Mouse (Mus musculus) retina, postnatal 7 days (tissue): ENCODE data around the gene Atxn10.
"Not testable (repeated sequence)": the region's sequence is repeated elsewhere in the genome, so short reads cannot be mapped to it uniquely, and the experiment has no call there.

ENCODE experiments used
- DNase-seq: peaks from one replicate; pipeline ENCODE4 v3.0.0-alpha.2; 2012; ENCODE audit warnings: low read depth, low spot score

The Atxn10 gene

DNA sequence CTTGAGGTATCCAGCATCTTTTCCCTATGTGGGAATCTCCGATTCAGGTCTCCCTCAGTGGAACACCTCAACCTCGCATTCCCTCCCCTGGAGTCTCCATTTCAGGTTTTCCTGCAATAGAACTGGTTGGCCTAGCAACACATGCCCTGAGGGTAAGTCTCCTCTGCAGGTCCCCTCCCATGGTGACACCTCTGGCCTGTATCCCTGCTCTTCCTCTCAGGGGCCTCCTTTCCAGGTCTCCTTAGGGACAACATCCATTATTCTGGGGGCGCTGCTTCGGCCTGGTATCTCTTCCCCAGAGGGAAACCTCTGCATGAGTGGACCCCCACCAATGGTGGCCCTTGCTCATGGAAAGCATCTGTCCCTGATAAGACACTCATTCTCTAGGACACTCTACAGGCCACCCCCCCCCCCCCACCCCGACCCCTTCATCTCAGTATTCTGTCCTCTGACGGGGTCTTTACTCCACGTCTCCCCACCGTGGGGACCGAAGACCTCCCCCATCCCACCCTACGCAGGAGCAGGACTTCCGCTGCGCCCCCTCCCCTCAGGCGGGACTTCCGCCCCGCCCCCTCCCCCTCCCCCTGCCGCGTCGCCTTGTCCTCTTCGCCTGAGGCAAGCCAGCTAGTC, at the start of gene Atxn10:
TSS of gene Atxn10 (plus strand) at position 575 of the 630 bp plus-strand sequence.
- peak; percentile 8 for DNase-seq

DNA sequence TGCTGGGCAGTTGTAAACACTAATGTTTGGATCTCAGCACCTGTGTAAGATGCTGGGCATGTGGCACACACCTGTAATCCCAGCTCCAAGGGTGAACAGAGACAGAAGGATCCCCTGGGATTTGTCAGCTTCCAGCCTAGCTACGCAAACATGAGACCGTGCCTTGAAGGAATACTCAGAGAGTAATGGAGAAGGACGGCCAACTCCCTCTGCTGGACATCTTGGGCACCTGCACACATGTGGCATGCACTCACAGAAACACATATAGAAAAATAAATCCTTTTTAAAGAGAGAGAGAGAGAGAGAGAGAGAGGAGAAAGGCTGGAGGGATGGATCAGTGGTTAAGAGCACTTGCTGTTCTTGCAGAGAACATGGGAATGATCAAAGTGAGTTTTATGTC, 41.4 kb upstream of the Atxn10 start:
- no peak for DNase-seq

DNA sequence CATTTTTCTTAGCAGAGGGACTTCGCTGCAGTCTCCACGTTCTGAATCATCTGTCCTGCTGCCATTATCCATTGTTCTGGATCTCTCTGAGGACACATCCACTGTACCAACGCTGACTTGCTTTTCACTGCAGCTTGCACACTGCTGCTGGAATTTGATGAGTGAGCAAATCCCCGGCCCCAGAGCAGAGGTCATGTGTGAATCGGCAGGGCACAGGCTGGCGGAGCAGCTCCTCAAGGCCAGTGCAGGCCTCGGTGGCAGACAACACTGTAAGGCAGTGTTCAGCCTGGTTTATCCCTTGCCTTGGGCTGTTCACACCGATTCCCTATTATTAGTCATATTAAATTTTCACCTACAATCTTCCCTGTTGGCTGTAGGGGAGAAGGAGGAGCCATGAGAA, 40.5 kb upstream of the Atxn10 start:
- DNase-seq: no peak

DNA sequence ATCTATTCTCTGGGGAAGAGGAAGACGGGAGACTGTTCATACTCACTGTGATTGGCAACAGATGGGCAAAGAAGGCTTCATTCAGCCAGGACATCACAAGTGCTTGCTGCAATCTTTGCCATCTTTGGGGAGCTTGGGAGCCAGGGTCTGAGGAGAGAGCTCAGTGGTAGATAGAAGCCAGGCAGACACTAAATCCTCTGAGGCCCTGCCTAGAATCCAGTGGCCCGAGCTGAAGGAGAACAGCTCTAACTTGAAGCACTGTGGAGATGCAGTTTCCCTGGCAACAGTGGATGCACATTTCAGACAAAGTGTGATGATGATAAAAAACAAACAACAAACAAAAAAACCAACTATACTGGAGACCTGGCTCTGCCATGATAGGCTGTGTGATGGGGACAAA, 40.1 kb upstream of the Atxn10 start:
- no peak for DNase-seq

DNA sequence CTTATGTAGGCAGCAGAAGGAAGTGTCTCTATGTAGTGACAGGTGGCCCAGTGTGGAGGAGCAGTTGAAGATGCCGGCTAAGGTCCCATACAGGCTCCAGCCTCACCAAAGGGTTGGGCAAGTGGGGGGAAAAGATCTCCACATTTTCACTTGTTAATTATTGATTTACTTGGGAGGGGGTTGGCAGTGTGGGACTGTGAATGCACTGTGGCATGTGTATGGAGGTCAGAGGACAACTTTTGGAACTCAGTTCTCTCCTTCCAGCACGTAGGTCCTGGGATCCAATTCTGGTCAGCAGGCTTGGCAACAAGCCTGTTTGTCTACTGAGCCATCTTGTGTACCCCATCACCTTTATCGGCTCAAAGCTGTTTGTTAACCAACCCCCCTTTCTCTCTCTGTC, 39.5 kb upstream of the Atxn10 start:
- DNase-seq: no peak

DNA sequence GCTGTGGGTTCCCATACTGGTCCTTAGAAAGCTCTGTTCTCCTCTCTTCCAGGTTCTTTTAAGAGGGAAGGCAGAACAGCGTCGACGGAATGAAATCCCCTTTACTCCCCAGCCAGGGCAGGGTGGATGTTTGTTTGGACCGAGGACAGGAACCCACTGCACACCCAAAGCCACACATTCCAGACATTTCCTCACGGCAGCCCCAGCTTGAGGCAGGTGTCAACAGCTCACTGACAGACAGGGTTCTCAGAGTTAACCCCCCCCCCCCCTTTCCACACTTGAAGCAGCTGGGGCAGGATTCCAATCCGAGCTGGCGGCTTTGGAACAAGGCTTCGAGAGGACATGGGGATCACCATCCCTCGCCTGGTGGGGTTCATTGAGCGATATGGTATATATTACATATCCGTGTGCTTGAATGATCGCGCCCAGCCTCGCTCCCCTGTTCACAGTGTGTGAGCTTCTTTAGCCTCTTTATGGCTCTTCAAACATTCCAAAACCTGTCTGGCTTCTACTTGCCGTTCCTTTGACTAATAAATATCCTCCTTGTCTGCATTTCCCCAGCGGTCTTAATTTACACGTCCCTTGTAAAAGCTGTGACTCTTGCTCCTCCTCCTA, 37.8 kb upstream of the Atxn10 start:
- no peak for DNase-seq

DNA sequence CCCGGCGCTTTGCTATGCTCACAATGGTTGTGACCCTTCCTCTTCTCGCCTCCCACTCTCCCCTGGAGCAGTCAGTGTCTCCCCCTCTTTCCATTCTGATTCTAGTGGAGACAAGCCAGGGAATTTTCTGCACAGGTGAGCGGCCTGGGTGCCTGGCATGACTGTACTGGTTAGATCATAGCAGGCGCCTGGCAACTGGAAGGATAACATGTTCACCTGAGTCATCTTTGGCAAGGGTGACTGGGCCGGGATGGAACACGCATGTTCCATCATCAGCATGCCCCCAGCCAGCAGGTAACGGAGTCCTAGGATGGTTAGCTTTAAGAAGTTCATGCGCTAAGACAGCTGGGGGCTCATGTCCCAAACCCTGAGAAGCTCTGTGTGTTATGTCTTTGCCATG, 37.1 kb upstream of the Atxn10 start:
- no peak for DNase-seq

DNA sequence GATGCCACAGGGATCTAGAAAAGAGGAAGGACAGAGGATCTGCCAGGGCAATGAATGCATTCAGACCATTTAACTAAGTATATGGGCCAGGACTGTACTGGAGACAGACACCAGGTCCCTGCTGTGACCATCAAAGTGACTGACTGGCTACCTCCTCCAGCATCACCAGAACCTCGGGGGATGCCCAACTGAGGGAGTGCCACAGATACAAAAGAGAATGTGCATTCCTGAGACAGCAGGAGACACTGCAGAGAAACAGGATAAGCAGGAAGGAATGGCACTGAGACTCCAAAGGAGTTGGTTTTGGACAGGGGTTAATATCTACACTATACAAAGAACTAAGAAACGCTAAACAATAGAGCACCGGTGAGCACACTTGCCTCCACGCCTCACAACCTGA, 32.8 kb upstream of the Atxn10 start:
- no peak for DNase-seq

DNA sequence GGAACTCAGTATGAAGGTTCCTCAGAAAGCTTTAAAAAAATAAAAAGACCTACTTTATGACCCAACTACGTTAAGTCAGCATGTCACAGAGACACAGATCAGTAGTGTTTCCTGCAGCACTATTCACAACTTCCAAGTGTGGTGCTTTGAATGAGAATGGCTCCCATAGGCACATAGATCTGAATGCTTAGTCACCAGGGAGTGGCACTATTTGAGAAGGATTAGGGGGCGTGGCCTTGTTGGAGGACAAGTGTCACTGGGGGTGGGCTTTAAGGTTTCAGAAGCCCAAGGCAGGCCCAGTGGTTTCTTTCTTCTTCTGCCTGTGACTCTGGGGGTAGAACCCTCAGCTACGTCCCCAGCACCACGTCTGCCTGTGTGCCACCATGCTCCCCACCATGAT, 32.1 kb upstream of the Atxn10 start:
- no peak for DNase-seq

DNA sequence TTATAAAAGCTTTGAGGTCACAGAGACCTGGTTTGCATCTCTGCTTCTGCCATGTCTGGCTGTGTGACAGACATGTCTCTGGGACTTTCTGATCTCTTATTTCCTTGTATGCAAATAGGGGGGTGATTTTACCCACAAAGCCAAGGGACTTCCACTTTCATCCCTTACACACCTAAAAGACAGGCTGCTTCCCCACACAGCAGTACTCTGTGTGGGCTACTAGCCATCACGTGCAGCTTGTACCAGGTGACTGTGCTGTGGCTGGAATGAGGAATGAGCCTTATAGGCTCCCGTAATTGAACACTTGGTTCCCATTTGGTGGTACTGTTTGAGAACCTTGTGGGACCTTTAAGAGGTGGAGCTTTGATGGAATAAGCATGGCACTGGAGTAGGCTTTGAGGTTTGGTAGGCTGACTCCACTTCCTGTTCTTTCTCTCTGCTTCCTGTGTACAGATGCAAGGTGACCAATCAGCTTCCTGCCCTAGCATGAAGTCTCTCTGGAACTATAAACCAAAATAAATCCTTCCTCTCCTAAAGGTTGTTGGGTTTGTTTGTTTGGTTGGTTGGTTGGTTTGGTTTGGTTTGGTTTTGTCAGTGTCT, 28.9 kb upstream of the Atxn10 start:
- DNase-seq: no peak

DNA sequence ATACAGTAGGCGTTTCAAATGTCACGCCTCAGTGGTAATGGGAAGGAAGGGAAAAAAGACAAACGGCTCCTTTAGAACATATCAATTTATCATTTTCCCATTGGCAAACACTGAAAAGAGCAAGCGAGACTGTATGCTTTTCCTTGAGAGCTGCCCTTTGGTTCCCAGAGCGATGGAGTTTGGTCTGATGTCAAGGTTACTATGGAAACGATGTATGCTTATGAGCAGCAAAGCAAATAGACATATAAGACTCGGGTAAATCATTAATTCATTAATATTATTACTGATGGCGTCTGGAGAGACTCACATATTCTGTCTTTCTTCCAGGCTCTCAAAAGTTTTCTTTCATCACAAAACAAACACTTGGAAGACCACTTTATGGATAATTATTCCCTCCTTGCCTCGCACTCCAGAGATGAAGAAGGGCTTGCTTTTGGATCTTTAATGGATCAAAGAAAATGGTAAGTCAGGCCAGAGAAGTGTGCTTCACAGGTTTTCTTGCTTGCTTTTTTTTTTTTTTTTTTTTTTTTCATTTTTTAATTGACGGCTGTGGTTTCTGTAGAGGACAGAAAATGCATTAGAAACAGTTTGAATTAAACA, 24.9 kb upstream of the Atxn10 start:
- no peak for DNase-seq

DNA sequence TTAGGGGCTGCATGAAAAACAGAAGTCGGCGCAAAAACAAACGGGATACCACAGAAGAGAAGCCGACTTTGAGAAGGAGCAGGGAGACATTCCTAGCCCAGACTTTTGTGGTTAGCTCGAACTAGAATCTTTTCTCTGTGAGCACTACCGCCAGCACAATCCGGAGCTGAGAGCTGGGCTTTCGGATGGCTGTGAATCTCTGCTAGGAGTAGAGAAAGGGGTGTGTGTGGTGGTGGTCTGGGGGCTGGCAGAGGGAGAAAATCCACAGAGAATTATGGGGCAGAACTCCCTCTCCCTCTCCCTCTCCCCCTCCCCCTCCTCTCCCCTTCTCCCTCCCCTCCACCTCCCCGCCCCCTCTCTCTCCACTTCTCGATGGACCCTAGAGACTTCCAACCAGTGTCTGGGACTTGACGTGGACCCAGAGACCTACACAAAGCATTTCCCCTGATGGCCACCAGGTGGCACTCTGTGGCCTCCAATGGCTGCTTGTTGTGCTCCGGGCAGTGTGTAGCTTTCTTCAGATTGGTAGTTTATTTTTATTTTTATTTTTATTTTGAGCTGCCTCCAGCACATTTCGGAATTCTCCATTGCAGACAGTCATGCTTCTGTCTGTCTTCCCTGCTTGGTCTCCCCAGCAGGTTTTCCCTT, 20.5 kb upstream of the Atxn10 start:
- peak; percentile 56 for DNase-seq

DNA sequence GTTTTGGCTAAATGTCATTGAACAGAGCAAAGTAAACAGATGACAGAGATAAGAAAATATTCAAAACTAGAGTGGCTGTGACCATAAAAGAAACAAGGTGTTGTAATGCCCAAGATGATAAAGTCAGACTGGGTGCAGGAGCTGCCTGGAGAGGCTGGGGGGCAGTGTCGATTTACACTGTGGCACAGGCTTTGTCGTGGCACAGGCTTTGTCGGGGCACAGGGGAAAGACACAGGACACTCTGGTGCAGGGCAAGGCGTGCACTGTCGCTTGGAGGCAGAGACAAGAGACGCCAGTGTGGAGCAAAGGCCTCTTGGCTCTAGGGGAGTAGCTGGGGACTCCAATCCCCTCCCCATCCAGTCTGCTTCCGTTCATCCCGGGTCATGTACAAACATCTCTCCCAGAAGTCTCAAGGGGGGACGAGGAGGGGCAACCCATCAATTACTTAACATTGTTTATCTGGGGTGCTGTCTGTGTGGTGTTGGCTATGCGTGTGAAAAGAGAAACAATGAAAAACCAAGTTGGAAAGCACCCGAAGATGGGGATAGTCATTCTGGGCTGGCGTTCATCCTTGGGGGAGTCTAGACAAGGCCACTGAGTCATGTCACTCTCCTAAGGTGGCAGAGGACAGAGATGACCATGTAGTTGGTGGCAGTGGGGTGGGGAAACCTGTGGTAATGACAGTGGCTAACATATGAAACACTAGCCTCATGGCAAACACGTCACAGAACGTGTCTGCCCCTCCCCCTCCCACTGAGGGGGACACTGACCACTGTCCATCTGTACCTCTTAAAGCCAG, 19.5 kb upstream of the Atxn10 start:
- DNase-seq: no peak

DNA sequence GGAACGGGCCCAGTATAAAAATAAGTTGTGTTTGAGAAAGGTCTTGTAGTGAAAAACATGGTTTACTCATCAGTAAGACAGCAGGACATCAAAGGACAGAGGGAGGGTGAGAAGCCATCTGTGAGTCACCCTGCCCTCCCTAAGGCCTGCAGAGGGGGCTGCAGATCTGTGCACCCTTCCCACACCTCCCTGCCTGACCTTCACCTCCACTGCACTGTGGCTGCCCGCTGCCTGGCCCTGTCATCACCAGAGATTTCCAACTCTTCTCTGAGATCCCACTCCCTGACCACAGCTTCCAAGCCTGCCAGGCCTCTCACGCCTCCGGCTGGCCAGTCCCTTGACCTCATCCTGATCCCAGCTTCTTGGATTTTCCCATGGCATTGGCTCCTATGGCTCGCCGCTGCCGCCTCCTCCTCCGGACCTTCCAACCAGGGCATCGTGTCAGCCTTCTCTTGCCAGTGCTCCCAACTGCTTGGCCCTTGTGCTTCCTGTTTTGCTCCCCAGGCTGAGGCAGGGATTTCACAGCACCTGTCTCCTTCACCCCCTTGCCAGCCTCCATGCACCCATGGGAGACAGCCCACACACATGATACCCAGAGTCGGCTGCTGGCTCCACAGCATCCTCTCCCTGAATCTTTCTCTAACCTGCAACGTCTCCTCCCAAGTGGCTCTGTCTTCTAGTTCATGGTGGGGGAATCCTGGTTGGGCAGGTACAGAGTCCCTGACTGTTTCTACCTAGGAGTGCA, 15.9 kb upstream of the Atxn10 start:
- DNase-seq: no peak

DNA sequence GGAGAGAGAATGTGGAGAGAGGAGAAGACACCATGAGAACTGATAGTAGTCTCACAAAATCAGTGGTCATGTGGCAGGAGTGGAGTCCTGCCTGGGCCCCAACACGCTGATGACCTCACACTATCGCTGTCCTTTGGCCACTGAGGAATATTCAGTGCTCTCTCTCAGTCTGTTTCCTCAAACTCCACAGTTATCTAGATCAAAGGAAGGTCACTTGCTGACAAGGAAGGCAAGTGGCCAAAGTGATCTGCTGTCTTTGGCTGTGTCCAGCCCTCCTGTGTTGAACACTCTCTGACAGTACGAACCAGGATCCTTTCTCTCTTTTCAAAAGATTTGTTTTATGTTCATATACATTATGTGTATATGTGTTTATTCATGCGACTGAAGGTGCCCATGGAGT, 12.8 kb upstream of the Atxn10 start:
- DNase-seq: no peak

DNA sequence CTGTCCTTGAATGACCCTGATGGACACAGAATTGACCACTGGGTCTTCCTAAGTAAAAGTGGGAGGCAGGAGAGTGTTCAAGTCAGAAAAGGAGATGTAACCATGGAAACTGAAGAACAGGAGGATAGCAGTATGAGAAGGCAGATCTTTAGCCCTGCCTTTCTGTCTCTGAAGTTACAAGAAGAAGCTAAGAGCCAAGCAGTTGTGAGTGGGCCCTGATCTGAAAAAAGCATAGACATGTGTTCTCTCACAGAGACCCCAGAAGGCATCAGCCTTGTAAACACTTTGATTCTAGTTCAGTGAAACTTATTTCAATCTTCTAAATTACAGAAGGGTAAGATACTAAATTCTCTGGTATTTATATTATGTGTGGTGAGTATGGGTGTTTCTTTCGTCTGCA, 11.6 kb upstream of the Atxn10 start:
- DNase-seq: no peak

DNA sequence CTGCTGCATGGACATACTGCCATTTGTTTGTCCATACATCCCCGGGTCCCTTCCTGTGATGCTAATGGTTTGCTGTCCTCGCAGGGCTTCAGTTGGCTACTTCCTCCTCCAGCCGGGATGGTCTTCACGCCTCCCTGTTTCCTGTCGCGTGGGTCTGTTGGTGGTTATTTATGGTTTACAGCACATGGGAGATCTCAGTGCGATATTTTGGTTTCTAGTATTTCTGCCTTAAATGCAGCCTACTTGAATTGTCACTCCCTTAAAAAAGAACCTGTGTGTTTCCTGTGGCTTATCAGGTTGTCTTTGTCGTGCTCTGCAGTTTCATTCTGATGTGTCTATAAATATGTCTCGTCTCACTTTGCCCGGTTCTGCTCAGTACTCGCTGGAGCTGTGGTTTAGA, 8.2 kb upstream of the Atxn10 start:
- DNase-seq: no peak

DNA sequence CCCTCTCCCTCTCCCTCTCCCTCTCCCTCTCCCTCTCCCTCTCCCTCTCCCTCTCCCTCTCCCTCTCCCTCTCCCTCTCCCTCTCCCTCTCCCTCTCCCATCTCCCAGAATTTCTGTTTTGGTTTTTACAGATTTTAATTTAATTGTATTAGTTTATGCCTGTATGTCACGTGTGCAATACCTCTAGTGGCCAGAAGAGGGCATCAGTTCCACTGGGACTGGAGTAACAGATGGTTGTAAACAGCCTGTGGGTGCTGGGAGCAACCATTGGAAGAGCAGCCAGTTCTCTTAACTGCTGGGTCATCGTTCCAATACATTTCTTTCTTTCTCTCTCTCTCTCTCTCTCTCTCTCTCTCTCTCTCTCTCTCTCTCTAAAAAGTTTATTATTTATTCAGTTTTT, 7.6 kb upstream of the Atxn10 start:
- DNase-seq: not testable (repeated sequence)

DNA sequence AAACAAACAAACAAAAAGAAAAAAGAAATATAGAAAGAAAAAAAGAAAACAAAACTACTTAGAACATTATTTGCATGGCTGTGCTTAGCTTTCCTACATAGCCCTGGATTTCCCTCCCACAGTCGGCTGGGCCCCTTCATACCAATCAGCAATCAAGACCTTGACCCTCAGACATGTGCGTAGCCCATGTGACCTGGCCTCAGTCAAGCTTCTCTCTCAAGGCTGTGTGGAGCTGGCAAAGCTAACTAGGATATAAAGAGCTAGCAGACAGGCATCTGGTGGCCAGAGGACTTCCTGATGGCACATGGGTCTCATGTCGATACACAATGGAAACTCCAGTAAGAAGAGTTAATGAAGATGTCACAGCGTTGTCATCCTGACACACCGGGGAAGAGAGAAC, 6.9 kb upstream of the Atxn10 start:
- DNase-seq: no peak

DNA sequence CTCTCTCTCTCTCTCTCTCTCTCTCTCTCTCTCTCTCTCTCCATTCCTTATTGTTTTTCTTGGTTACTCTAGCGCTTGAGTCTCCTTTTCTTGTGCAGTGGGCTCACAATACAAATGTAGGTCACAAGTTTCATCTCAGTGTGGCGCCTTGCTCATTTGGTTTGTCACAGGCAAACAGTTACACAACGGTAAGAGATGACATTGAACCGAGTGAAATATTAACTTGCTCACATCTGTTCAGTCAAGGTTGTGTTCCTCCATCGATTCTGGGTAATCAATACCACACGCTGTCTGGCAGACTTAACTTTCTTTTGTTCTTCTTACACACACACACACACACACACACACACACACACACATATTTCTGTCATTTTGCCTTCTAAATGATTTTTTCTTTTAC, 6.0 kb upstream of the Atxn10 start:
- no peak for DNase-seq

DNA sequence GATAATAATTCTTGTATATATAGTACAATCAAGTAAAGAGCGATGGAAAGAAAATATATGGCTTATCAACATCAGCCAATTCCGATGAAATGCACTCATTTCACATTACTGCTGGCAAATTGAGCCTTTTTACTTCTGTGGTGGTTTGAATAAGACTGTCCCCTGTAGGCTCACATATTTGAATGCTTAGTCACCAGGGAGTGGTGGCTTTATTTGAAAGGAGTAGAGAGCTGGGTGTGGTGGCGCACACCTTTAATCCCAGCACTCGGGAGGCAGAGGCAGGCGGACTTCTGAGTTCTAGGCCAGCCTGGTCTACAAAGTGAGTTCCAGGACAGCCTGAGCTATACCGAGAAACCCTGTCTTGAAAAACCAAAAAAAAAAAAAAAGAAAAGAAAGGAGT, 2.5 kb upstream of the Atxn10 start:
- DNase-seq: not testable (repeated sequence)
